Mouse (Mus musculus) heart, postnatal 4 days (tissue): ENCODE data around the gene 2810408A11Rik. TPM values are rescaled to one million over a fixed set of nuclear protein-coding genes. Genes with fewer than 3 reads are reported as not detected.
"Not testable (repeated sequence)": the region's sequence is repeated elsewhere in the genome, so short reads cannot be mapped to it uniquely, and the experiment has no call there.

Experiments used
- DNase-seq: peaks from one replicate; pipeline ENCODE4 v3.0.0; 2021
- total RNA-seq, 2 experiments: library from RNA; stranded (reverse); gene quantifications; 2 replicates each; pipeline ENCODE4 v1.2.3; 2021

Gene 2810408A11Rik
- total RNA-seq, 2 experiments from 2014 or later = 5.2 to 6.2 TPM

GRCm38 (mm10) chr11:69880853-69881603 is 19.8 kb downstream of the 2810408A11Rik start, which contains the start of gene Kctd11:
Kctd11 (minus strand) TSS chr11:69881406.
- DNase-seq = peak; percentile 91

GRCm38 (mm10) chr11:69880506-69880852 is 20.3 kb downstream of the 2810408A11Rik start:
- peak; percentile 82 for DNase-seq

GRCm38 (mm10) chr11:69879711-69880110 is 21.1 kb downstream of the 2810408A11Rik start:
- DNase-seq = no peak

GRCm38 (mm10) chr11:69878952-69879351 is 21.8 kb downstream of the 2810408A11Rik start:
- no peak for DNase-seq

GRCm38 (mm10) chr11:69878399-69878798 is 22.4 kb downstream of the 2810408A11Rik start:
- DNase-seq = no peak

- peak; percentile 23 for DNase-seq
Measured at GRCm38 (mm10) chr11:69877878-69878277, 22.9 kb downstream of the 2810408A11Rik start, which contains the start of gene Tmem95. Tmem95 (minus strand) TSS chr11:69878018.

- DNase-seq = peak; percentile 95
Measured at GRCm38 (mm10) chr11:69876867-69877266, 23.9 kb downstream of the 2810408A11Rik start.

GRCm38 (mm10) chr11:69876186-69876585 is 24.6 kb downstream of the 2810408A11Rik start:
- peak; percentile 73 for DNase-seq

GRCm38 (mm10) chr11:69872451-69872850 is 28.3 kb downstream of the 2810408A11Rik start:
- DNase-seq = no peak

GRCm38 (mm10) chr11:69871822-69872221 is 29.0 kb downstream of the 2810408A11Rik start:
- no peak for DNase-seq

GRCm38 (mm10) chr11:69870289-69871069 is 30.3 kb downstream of the 2810408A11Rik start:
- DNase-seq = no peak

- no peak for DNase-seq
Measured at GRCm38 (mm10) chr11:69867335-69867734, 33.5 kb downstream of the 2810408A11Rik start.

- DNase-seq = no peak
Measured at GRCm38 (mm10) chr11:69865561-69865960, 35.2 kb downstream of the 2810408A11Rik start.

- no peak for DNase-seq
Measured at GRCm38 (mm10) chr11:69864138-69864860, 36.5 kb downstream of the 2810408A11Rik start.

GRCm38 (mm10) chr11:69863729-69864128 is 37.1 kb downstream of the 2810408A11Rik start:
- not testable (repeated sequence) for DNase-seq

- DNase-seq = no peak
Measured at GRCm38 (mm10) chr11:69858113-69858998, 42.4 kb downstream of the 2810408A11Rik start, which contains the start of gene Tnk1. Tnk1 (minus strand) TSS chr11:69858730.

GRCm38 (mm10) chr11:69855347-69855746 is 45.4 kb downstream of the 2810408A11Rik start:
- peak; percentile 63 for DNase-seq

- no peak for DNase-seq
Measured at GRCm38 (mm10) chr11:69854680-69855079, 46.1 kb downstream of the 2810408A11Rik start.

- no peak for DNase-seq
Measured at GRCm38 (mm10) chr11:69853994-69854393, 46.8 kb downstream of the 2810408A11Rik start.

GRCm38 (mm10) chr11:69850754-69851153 is 50.0 kb downstream of the 2810408A11Rik start:
- DNase-seq = no peak

GRCm38 (mm10) chr11:69849884-69850283 is 50.9 kb downstream of the 2810408A11Rik start:
- no peak for DNase-seq

- no peak for DNase-seq
Measured at GRCm38 (mm10) chr11:69849128-69849527, 51.7 kb downstream of the 2810408A11Rik start.
